Mouse (Mus musculus) ES-E14 (cell line): Measurements from ENCODE around the gene Inhba.

Experiments
- CHD2 ChIP-seq: IDR thresholded peaks from 2 replicates; pipeline ENCODE4 v1.6.1; 2014; ENCODE audit warnings: mild to moderate bottlenecking, low read depth, low read length, inconsistent platforms
- MAFK ChIP-seq: IDR thresholded peaks from 2 replicates; pipeline ENCODE4 v1.6.1; 2014; ENCODE audit warnings: mild to moderate bottlenecking, low read depth, low read length, inconsistent platforms; ENCODE audit not compliant: insufficient read depth

GRCm38 (mm10) chr13:16007748-16008147, 3.9 kb upstream of the Inhba start:
- TF ChIP-seq MAFK (no peak), CHD2 (no peak)
